Comparison of ENCODE assay signal across 8 mouse cellular contexts in genomic region chr17:31658468-31659185, GRCm38 (mm10). TPM values are rescaled to one million over a fixed set of nuclear protein-coding genes. Genes with fewer than 3 reads are reported as not detected.
DNase-seq lines count a peak whose midpoint lies in the region; ATAC-seq and TF ChIP-seq lines count a peak whose summit lies in the region.

Gene U2af1 (minus strand): TSS chr17:31658892.

- H3K27me3 ChIP-seq in heart, embryonic 12.5 days (replicated peaks), result no peaks in the 10 kb centered on the region
- H3K27me3 ChIP-seq in kidney, postnatal 0 days (ENCODE audit: insufficient read depth, low read length), result no peaks in the 10 kb centered on the region
- no peaks in the 10 kb centered on the region for H3K27me3 ChIP-seq in liver, embryonic 11.5 days (replicated peaks; ENCODE audit: control insufficient read depth, insufficient read depth, low read length)
- H3K27me3 ChIP-seq in stomach, embryonic 14.5 days (ENCODE audit: control insufficient read depth, insufficient read depth, low read length), result no peaks in the 10 kb centered on the region

- under 1% methylated on average over 74 of the region's 77 CpGs for WGBS in heart, embryonic 12.5 days
- under 1% methylated on average over 76 of the region's 77 CpGs for WGBS in kidney, postnatal 0 days
- under 1% methylated on average over 74 of the region's 77 CpGs for WGBS in liver, embryonic 11.5 days
- WGBS in stomach, embryonic 14.5 days, result under 1% methylated on average over 77 of the region's 77 CpGs

- peaks cover 27% of the 10 kb centered on the region for H3K4me1 ChIP-seq in heart, embryonic 12.5 days (replicated peaks)
- peaks cover 5% of the 10 kb centered on the region; the same call in 1 of the 2 replicates for H3K4me1 ChIP-seq in kidney, postnatal 0 days (replicated peaks; ENCODE audit: insufficient read depth, low read length)
- peaks cover 10% of the 10 kb centered on the region; the same call in 1 of the 2 replicates for H3K4me1 ChIP-seq in liver, embryonic 11.5 days (replicated peaks; ENCODE audit: control insufficient read depth, insufficient read depth, low read length)
- peaks cover 10% of the 10 kb centered on the region; the same call in 1 of the 2 replicates for H3K4me1 ChIP-seq in stomach, embryonic 14.5 days (ENCODE audit: control insufficient read depth, insufficient read depth, low read length)

- peak within 1 kb of the TSS; percentile 98 for H3K9ac ChIP-seq in heart, embryonic 12.5 days
- peak within 1 kb of the TSS; percentile 98 for H3K9ac ChIP-seq in kidney, postnatal 0 days (ENCODE audit: low read depth, low read length)
- peak within 1 kb of the TSS; percentile 98 for H3K9ac ChIP-seq in liver, embryonic 11.5 days (ENCODE audit: low read depth, low read length)
- H3K9ac ChIP-seq in stomach, embryonic 14.5 days (replicated peaks; ENCODE audit: low read depth, low read length), result peak within 1 kb of the TSS; percentile 97

- peak within 1 kb of the TSS; percentile 77 for H3K27ac ChIP-seq in heart, embryonic 12.5 days (ENCODE audit: poor library complexity, severe bottlenecking)
- H3K27ac ChIP-seq in kidney, postnatal 0 days, result peak within 1 kb of the TSS; percentile 88
- H3K27ac ChIP-seq in liver, embryonic 11.5 days (ENCODE audit: low read depth, low read length), result peak within 1 kb of the TSS; percentile 91
- peak within 1 kb of the TSS; percentile 80 for H3K27ac ChIP-seq in stomach, embryonic 14.5 days (ENCODE audit: low read length)

- peak; percentile 99 for DNase-seq in CD4-positive helper T cell, adult 2 months (ENCODE audit: low read depth, low spot score)
- DNase-seq in brain, embryonic 18.5 days (ENCODE audit: low read depth, low spot score), result peak; percentile 95
- DNase-seq in kidney, postnatal 0 days (ENCODE audit: low spot score), result peak; percentile 99
- DNase-seq in liver, embryonic 11.5 days (ENCODE audit: low spot score), result peak; percentile 97
- DNase-seq in naive thymus-derived CD4-positive, alpha-beta T cell, adult 2 months (ENCODE audit: low read depth), result peak; percentile 99

- peak; percentile 99 for ATAC-seq in erythroid progenitor cell, adult 5-6 weeks (replicated peaks; ENCODE audit: low FRiP score, poor library complexity, severe bottlenecking)
- peak; percentile 99 for ATAC-seq in heart, embryonic 12.5 days (ENCODE audit: insufficient number of reproducible peaks, low FRiP score)
- peak; percentile 98 for ATAC-seq in kidney, postnatal 0 days (replicated peaks; ENCODE audit: low FRiP score, low read depth)
- peak; percentile 97 for ATAC-seq in liver, embryonic 11.5 days (replicated peaks; ENCODE audit: low FRiP score)
- peak; percentile 99 for ATAC-seq in stomach, embryonic 14.5 days (ENCODE audit: insufficient number of reproducible peaks, insufficient read depth, low FRiP score, low read depth)

- no peak for TF ChIP-seq CTCF in kidney, postnatal 0 days (IDR thresholded peaks at IDR 0.05; ENCODE audit: low read depth)

- peak within 1 kb of the TSS; percentile 88 for H3K4me2 ChIP-seq in heart, embryonic 12.5 days
- peak within 1 kb of the TSS; percentile 60 for H3K4me2 ChIP-seq in kidney, postnatal 0 days (ENCODE audit: low read length)
- H3K4me2 ChIP-seq in liver, embryonic 11.5 days, result peak within 1 kb of the TSS; percentile 90
- H3K4me2 ChIP-seq in stomach, embryonic 14.5 days (replicated peaks; ENCODE audit: low read depth, low read length), result peak within 1 kb of the TSS; percentile 78

- H3K36me3 ChIP-seq in heart, embryonic 12.5 days, result peaks cover 26% of the 10 kb centered on the region
- peaks cover 15% of the 10 kb centered on the region for H3K36me3 ChIP-seq in kidney, postnatal 0 days (ENCODE audit: insufficient read depth, low read length)
- H3K36me3 ChIP-seq in liver, embryonic 11.5 days (ENCODE audit: control insufficient read depth, insufficient read depth, low read length), result peaks cover 22% of the 10 kb centered on the region
- H3K36me3 ChIP-seq in stomach, embryonic 14.5 days (ENCODE audit: control insufficient read depth, insufficient read depth, low read length), result peaks cover 22% of the 10 kb centered on the region

- peak within 1 kb of the TSS; percentile 96 for H3K4me3 ChIP-seq in heart, embryonic 12.5 days
- H3K4me3 ChIP-seq in kidney, postnatal 0 days (replicated peaks; ENCODE audit: low read depth, low read length), result peak within 1 kb of the TSS; percentile 100
- peak within 1 kb of the TSS; percentile 98 for H3K4me3 ChIP-seq in liver, embryonic 11.5 days (ENCODE audit: low read depth, low read length)
- peak within 1 kb of the TSS; percentile 96 for H3K4me3 ChIP-seq in stomach, embryonic 14.5 days (ENCODE audit: low read depth, low read length)

- H3K9me3 ChIP-seq in heart, embryonic 12.5 days (replicated peaks), result no peaks in the 10 kb centered on the region
- no peaks in the 10 kb centered on the region; the same call in 1 of the 2 replicates for H3K9me3 ChIP-seq in kidney, postnatal 0 days (replicated peaks; ENCODE audit: low read length)
- no peaks in the 10 kb centered on the region for H3K9me3 ChIP-seq in liver, embryonic 11.5 days (ENCODE audit: control insufficient read depth, low read length)
- no peaks in the 10 kb centered on the region for H3K9me3 ChIP-seq in stomach, embryonic 14.5 days (ENCODE audit: control insufficient read depth, low read depth, low read length)

RNA-seq across cellular contexts. Expression of gene U2af1, which starts in this region (rescaled TPM):
- 42.5 and 54.9 TPM in 2 replicates for total RNA-seq in erythroid progenitor cell, adult 5-6 weeks (2015; ENCODE audit: low replicate concordance)
- total RNA-seq in erythroid progenitor cell, adult 5-6 weeks (2017; ENCODE audit: low replicate concordance), result 122 and 151 TPM in 2 replicates
- 229 and 244 TPM in 2 replicates for polyA plus RNA-seq in heart, embryonic 12.5 days (2016; fragmentation: Nextera tagmentation; extraction: Ambion mirVana)
- polyA plus RNA-seq in kidney, postnatal 0 days (2015; fragmentation: Nextera tagmentation; extraction: Ambion mirVana), result 238 and 258 TPM in 2 replicates
- 188 and 210 TPM in 2 replicates for polyA plus RNA-seq in liver, embryonic 11.5 days (2014; fragmentation: Nextera tagmentation; extraction: Ambion mirVana)
- 165 and 175 TPM in 2 replicates for polyA plus RNA-seq in stomach, embryonic 14.5 days (2014; fragmentation: Nextera tagmentation; extraction: Ambion mirVana)

Comparison
In these comparisons a context has a peak if more than half of its experiments do, and no peak if none do; other contexts are left out.
1. Peak in every context shown above with its lines: DNase-seq, ATAC-seq, H3K4me3 ChIP-seq and H3K27ac ChIP-seq.